Mouse (Mus musculus): ENCODE results near the gene Cib3.

Cib3 gene

DNA sequence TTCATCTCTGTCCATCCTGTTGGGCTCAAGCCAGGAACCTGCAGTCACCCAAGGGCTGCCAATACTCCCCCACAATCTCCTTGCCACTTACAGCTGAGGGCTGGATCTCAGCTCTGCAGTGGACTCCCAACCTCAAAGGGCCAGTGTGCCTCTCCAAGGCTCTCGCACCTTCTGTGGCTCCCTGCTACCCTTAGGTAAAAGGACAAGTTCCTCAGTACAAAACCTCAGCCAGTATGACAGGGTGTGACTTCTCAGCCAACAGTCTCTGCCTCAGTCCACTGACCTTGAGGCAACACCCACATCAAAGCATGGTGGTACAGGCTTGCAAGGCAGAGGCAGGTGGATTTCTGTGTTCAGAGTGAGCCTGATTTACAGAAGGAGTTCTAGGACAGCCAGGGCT is 791 bp downstream of the Cib3 start:
- in situ Hi-C loops (cut with MboI, MseI) = loop anchor here (5.0 kb wide), 1 partner anchor 35 kb away; no protein-coding TSS in a partner anchor

DNA sequence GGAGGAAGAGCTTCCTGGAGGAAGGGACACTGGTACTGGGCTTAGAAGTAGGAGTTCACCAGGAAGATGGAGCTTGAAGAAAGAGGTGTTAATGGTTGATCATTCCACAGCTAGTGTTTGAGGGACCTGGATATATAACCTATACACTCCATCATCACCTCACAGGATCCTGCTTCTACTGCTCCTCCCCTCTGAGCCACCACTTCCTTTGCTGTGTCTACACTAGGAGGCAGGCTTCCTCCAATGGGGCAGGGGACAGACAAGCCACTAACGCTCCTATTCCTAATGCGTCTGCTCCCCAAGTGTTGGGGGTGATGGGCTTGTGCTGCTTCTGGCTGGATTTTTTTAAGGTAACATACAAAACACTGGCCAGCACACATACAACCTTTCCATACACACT is 1.9 kb downstream of the Cib3 start:
- in situ Hi-C loops (cut with MboI, MseI) = loop anchor here (5.0 kb wide), 1 partner anchor 33 kb away; no protein-coding TSS in a partner anchor

DNA sequence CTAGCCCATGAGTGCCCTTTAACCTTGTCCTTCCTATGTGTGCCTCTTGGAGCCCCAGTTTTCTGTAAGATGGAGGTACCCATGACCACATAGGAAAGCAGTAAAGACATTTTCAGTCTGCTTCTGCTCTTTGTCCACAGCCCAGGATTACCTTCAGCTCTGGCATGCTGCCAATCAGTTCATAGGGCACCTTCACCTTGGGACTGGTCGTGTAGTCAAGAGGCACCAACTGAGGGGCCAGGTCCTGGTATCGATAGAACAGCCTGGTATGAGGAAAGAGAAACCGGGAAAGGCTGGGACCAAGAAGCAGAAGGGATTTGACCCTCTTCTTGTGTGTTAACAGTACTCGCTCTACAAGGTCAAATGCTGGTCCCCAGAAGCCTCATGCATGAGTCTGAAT is 2.4 kb downstream of the Cib3 start:
- in situ Hi-C loops (cut with MboI, MseI) = loop anchor here (5.0 kb wide), 1 partner anchor 33 kb away; no protein-coding TSS in a partner anchor

DNA sequence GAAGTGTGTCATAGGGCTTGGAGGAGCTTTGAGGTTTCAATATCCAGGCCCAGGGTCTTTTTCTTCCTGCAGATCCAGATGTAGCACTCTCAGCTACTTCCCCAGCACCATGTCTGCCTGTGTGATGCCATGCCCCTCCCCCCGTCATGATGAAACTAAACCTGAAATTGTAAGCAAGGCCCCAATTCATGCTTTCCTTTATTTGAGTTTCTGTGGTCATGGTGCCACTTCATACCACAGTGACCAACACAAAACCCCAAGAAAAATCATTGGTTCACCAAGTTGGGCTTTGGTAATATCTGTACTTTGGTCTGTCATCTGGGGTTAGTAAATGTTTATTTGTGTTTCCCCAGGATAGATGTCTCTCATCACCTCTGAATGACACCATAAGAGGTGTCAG is 4.1 kb downstream of the Cib3 start:
- in situ Hi-C loops (cut with MboI, MseI) = no loop called here

DNA sequence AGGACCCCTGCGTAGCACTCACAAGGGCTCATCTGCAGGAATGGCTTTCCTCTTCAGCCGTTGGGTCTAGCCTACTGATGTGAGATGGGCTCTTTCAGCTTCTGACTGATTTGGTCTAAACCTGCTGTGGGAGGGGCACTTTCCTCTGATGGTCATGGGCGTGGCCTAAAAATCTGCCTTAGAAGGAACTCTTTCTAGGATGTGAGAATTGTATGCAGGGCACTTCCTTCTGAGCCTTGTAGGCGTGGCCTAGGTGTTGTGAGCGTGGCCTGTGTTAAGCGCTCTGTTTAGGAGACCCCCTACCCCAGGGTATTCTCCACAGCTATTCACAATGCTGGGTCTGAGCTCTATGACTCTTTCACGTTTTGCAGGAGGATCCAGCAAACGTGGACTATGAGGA is 14.6 kb downstream of the Cib3 start:
- in situ Hi-C loops (cut with MboI, MseI) = no loop called here

DNA sequence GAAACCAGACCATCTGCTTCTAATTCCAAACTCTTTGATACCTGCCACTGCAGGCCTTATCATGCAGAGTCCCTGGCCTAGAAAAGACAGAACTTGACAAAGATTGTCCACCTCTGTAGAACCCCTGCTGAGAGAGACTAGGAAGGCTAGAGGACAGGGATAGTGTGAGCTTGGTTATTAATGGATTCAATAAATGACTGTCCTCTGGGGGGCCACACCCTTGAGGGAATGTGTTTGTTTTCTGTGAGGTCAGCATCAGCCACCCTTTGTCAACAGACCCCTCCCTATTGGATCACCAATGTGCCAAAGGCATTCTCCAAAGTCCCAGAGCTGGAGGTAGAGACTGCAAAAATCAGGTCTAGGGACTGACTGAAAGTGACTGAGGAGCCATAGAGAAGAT is 20.6 kb downstream of the Cib3 start:
- in situ Hi-C loops (cut with MboI, MseI) = no loop called here

DNA sequence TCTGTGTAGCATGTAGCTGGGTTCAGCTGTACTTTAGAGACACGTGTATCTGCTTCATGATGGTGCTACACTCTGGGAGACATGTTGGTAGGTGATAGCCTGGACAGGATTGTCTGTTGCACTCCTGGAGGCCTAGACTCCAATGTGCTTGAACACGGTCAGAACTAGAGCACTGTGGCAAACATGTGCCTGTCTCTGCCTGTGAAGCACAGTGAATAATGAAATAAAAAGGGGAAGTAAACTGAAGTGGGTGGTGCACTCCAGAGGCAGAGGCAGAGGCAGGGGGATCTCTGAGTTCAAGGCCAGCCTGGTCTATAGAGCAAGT is 22.5 kb downstream of the Cib3 start:
- in situ Hi-C loops (cut with MboI, MseI) = no loop called here

DNA sequence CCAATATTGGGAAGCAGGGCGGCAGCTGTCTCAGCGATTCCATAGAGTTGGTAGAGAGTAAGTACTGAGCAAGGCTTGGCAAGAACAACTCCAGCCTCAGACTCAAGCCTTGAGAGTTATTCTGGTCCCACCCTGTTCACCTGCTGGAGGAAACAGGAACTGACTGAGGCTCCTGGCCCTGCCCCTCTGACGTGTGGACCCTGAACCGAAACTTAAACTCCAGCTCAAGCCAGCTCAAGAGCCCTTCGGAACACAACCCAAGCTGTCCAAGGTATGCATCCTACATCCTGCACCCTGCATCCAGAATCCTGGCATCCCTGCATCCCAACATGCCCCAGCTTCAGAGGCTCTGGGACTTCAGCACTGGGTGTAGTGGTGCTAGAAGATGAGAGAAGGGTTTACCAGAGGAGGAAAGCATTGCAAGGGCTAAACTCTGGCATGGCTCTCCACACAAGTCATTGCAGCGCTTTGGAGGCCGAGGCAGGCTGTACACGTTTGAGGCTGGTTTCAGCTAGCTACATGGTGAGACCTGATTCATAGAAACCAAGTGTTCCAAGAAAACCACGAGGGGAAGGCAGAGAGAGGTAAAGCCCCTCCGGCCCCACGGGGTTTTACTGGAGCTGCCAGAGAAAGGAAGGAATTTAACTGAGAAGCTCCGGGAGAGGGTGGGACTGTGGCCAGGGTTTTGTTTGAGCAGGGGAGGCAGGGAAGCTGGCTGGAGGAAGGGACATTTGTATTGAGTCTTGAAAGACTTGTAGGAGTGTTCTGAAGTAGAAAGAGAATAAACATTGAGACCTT is 23.0 kb downstream of the Cib3 start, which contains the start of gene Hsh2d:
Gene Hsh2d, plus strand, starts transcription at position 222 of the 798 bp plus-strand sequence.
- in situ Hi-C loops (cut with MboI, MseI) = no loop called here

DNA sequence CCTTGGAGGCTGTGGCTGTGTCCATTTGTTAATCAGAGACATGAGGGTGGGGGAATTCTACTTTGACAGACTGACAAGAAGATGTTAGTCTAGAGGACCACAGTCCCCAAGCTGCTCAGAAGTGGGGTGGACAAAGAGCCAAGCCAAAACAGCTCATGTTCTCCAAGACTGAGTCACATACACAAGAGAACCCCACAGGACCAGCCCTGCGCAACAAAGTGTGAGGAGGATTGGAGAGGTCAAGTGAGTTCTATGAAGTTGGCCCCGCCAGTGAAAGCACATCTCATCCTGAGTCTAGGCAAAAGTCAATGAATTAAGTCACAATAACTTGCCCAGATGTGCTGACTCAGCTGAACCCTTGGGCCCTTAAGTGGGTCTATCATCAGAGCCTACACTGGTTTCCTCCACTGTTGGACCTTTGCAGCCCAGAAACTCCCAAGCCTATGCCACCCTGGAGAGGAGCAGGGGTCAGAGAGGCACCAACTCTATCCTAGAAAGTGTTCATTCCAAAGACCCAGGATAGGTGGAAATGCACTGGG is 24.8 kb downstream of the Cib3 start:
- in situ Hi-C loops (cut with MboI, MseI) = no loop called here

DNA sequence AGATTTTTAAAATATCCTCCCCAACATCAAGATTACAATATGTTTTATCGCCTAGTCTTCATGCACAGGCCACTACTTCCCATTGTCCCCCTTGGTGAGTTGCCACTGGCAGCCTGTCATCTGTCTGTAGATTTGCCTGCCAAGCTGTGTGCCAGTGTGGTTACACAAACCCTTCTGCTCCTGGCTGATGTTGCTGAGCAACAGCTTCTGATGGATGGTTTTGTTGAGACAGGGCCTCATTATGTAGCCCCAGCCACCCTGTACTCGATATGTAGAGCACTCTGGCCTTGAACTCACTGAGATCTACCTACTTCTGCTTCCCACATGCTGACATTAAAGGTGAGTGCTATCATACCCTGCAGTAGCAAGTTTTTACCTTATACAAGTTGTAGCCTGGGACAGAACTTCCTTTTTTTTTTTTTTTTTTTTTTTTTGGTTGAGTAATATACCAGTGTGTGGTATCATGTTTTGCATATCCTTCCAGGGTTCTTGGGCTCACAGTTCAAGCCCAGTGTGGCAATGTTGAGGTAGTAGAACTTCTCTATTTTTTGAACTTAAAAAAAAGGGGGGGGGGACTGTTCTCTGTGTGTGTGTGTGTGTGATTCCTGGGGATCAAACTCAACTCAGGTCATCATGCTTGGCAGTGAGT is 29.0 kb downstream of the Cib3 start:
- in situ Hi-C loops (cut with MboI, MseI) = no loop called here

DNA sequence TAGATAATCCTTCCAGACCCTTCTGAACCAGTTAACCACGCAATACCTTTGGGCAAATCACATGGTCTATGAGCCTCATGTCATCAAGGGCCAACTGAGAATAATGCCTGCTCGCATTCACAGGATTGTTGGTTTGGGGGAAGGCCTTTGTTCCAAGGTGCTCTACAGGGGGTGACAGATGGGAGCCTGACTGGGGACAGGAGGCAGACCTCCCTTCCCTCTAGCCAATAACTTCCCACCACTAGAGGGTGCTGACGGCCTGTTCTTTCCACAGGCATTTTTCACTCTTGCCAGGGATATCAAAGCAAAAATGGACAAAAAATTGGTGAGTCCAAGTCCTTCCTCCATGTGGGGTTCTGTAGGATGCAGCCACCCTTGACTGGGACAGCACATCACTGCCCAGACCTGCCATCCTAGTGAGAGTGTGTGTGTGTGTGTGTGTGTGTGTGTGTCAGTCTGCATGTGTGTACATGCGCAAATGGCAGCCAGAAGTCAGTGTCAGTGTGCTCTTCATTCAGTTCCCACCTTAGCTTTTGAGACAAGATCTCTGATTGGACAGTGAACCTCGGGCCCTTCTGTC is 35.2 kb downstream of the Cib3 start:
- in situ Hi-C loops (cut with MboI, MseI) = loop anchor here (5.0 kb wide), 3 partner anchors 35 to 190 kb away; partner anchors contain the start of genes Ap1m1, Cib3 and Gm11034

DNA sequence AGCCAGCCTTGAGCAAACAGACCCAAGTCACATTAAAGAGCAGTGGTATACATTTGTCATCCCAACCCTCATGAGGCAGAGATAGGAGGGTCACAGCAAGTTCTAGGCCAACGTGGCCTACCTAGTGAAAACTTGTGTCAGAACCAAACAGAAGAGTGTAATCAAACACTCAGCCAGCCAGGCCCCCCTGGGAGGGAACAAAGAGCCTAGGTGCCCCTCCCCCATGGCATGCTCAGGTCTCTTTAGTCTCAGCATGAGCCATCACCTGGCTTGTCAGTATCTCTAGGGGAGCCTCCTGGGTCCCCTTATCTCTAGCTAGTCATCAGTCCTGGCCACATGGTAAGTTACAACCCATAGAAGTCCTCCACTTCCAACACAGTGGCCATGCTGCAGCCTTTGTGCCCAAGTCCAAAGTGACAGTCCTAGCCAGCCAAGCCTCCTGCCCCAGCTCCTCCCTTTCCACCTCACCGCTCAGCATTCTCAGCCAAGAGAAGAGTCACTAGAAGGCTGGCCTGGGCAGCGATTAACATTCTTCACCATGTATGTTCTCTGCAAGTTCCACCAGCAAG is 42.9 kb downstream of the Cib3 start:
- in situ Hi-C loops (cut with MboI, MseI) = no loop called here

DNA sequence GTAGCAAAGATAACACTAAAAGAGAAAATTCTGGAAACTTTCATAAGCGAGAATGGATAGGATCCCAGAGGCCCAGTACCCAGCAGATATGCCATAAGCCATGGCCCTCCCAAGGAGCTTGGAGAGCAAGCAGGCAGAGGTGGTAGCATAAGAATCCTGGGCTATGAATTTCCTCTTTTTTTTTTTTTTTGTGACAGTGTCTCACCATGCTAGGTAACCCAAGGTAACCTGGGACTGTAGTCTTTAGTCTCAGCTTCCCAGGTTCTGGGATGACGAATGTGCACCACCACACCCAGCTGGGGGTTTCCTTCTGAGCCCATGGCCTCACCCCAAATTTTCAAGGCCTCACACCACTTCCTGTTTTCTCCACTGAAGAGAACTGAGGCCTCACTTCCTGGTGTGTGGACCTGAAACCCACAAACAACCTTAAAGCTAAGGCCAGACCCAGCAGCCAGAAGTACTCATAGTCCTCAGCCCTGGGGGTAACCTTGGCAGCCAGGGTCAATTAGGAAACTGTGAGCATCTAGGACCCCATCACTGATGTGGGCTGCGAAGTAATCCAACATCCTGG is 43.5 kb downstream of the Cib3 start:
- in situ Hi-C loops (cut with MboI, MseI) = no loop called here

DNA sequence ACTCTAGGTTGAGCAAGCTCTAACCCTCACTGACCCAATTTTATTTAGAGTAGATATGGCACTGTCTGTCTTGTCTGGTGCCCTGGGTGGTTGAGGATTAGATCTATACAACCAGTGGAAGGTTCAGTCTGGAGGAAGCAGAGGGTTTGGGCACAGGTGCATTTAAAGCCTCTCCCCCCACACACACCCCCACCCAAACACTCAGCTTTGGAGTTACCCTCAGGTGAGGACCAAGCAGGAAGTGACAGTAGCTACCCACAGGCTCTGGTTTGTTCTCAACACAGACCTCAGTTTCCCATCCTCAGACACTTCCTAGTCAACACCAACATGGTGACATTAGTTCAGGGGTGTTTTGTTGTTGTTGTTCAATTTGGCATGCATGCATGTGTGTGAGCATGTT is 49.8 kb downstream of the Cib3 start:
- in situ Hi-C loops (cut with MboI, MseI) = no loop called here

DNA sequence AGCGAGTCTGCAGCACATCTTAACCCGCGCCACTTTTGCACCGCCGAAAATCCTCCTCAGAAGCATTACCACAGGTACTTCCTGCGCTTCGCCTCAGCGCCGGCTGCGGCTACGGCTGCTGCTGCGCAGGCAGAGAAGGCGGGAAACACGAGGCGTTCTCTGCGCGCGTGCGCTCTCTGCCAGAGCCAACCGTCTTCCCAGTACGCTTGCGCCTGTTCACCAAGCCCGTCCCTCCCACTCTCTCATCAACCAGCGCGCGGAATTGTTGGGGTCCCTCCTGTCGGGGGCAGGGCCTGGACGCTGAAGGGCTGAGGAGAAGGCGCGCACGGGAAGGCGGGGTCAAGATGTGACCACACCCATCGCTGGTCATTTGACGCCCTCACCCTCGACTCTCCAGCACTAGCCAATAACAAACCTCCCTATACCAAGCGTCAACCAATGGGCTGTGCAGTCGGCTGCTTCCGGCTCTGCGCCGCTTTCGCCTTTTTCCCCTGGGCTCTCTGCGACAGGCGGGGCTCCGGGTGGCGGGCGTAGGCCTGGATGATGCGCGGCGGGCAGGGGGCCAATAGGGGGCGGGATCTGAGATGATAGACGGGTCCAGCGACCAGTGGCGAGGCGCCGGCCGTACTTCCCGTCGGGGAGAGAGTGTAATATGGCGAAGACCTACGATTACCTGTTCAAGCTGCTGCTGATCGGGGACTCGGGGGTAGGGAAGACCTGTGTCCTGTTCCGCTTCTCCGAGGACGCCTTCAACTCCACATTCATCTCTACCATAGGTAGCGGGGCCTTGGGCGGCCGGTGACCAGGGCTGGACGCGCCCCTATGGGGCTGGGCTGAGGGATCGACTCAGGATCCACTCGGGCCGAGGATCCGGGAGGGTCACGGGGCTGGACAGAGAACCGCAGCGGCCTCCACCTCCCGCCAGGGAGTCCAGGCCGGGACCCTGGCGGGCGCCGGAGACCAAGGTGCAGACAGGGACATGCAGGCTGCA is 51.6 kb downstream of the Cib3 start, which contains the start of gene Rab8a:
Gene Rab8a, plus strand, starts transcription at position 494 of the 991 bp plus-strand sequence.
- in situ Hi-C loops (cut with MboI, MseI) = no loop called here

DNA sequence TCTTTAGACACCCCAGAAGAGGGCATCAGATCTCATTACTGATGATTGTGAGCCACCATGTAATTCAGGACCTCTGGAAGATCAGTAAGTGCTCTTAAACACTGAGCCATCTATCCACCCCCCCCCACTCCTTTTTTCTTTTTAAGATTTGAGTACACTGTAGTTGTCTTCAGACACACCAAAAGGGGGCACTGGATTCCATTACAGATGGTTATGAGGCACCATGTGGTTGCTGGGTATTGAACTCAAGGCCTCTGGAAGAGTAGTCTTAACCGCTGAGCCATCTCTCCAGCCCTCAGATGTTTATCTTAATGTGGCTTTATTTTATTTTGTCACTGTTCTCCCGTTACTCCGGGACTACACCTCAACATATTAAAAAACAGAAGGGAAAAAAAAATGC is 52.6 kb downstream of the Cib3 start:
- in situ Hi-C loops (cut with MboI, MseI) = no loop called here

DNA sequence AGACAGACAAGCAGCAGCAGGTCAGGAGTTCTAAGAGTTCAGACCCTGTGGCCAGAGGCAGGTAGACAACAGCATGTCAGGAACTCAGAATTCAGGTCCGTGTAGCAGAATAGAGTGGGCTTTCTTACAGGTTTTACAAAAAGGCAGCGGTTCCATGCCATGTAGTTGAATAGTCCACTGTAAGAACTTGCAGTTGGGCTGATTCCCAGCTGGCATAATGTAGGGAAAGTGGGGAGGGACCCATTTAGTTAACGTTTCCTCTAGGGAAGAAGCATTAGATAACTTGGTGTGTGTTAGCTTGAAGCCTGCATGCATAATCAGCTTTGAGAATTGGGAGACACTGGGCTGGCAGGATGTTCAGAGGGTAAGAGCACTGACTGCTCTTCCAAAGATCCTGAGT is 53.9 kb downstream of the Cib3 start:
- in situ Hi-C loops (cut with MboI, MseI) = no loop called here

DNA sequence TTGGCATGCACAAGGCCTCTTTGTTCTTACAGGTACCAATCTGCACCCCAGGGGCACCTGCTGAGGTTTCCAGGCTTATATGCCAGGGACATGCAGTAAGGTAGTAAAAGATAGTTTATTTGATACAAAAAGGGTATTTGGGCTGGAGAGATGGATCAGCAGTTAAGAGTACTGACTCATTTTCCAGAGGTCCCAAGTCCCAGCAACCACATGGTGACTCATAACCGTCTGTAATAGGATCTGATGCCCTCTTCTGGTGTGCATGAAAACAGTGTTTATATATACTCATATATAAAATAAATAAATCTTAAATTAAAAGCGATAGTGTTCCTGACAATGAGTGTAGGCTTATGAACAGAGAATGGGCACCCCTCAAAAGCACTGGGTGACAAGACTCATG is 54.5 kb downstream of the Cib3 start:
- in situ Hi-C loops (cut with MboI, MseI) = no loop called here

Measured in T-helper 1 cell (primary cell).